Mouse (Mus musculus): ENCODE data around the gene Llgl2.

- TF ChIP-seq CTCF (IDR thresholded peaks at IDR 0.05) (no peak), POLR2A (IDR thresholded peaks at IDR 0.05; ENCODE audit: insufficient read depth, low read depth, low read length) (peak; percentile 56), EP300 (IDR thresholded peaks at IDR 0.05; ENCODE audit: insufficient read depth, low read depth, low read length) (peak; percentile 29; the same call in 1 of the 2 replicates)
Measured at GRCm38 (mm10) chr11:115841961-115842550, 18.2 kb downstream of the Llgl2 start.
